Mouse (Mus musculus) testis, adult 2 months (tissue): ENCODE results near the gene Trp53rka.

Experiments
- CTCF ChIP-seq: fragments of 200-500 bp; IDR thresholded peaks from 2 replicates; pipeline ENCODE4 v1.5.1; 2012; ENCODE audit warnings: low read depth, mild to moderate bottlenecking, inconsistent platforms, low read length, moderate library complexity; ENCODE audit not compliant: control insufficient read depth, insufficient read depth, insufficient replicate concordance
- POLR2A ChIP-seq: fragments of 200-500 bp; IDR thresholded peaks from 2 replicates; pipeline ENCODE4 v1.6.1; 2012; ENCODE audit warnings: low read depth, mild to moderate bottlenecking, inconsistent platforms, low read length, moderate library complexity; ENCODE audit not compliant: control insufficient read depth

- TF ChIP-seq POLR2A (no peak), CTCF (no peak)
These were observed 34.9 kb downstream of the Trp53rka start for GRCm38 (mm10) chr2:165458189-165458588.
